Mouse (Mus musculus) bone marrow, adult 2 months (tissue): Measurements from ENCODE around the gene Ap1m1.

Experiments
- CTCF ChIP-seq: fragments of 200-500 bp; IDR thresholded peaks from 2 replicates; pipeline ENCODE4 v1.5.1; 2011; ENCODE audit warnings: low read length, control low read depth; ENCODE audit not compliant: control insufficient read depth, insufficient read depth
- POLR2A ChIP-seq: fragments of 200-500 bp; IDR thresholded peaks from 2 replicates; pipeline ENCODE4 v1.6.1; 2011; ENCODE audit warnings: low read depth, mild to moderate bottlenecking, control low read depth, low read length, borderline replicate concordance; ENCODE audit not compliant: control insufficient read depth

DNA sequence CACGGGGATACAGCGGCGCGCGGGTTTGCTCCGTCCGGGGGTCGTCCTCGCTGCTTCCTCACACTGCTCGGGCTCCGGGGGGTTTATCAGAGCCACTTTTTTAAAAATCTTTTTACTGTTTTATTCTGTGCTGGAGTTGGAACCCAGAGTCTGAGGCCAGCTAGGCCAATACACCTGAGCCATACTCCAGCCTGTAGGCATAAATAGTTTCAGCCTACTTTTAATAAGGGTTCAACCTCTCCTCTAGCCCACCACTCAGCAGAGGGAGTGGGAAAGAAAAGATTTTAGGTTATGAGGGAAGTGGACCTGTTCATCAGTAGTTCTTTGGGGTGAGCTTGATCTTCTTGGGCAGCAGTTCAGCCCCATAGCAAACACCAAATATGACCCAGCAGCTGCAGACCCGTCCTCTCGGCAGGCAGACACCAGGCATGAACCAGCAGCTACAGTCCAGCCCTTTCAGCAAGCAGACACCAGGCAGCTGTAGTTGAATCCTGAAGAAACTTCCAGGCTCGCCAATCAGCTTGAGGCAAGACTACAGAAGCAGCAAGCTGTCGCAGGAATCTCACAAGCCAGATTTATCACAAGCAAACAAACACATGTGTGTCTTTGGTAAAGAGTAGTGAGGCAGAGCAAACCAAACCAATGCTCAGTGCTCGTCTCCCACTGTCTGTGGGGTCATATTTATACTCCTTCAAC lies 65.5 kb downstream of the Ap1m1 start, which contains the start of gene Gm10282:
- TF ChIP-seq CTCF (no peak), POLR2A (no peak)
